In genomic region chr13:49214454-49214853, GRCm38 (mm10) we compare ENCODE assay signal across 7 mouse cellular contexts. TPM values are rescaled to one million over a fixed set of nuclear protein-coding genes. Genes with fewer than 3 reads are reported as not detected.
DNase-seq lines count a peak whose midpoint lies in the region; ATAC-seq and TF ChIP-seq lines count a peak whose summit lies in the region.

No protein-coding gene starts in this region.

- no peak for TF ChIP-seq POLR2A in lung, adult 2 months (IDR thresholded peaks at IDR 0.05; ENCODE audit: borderline replicate concordance, extremely low read depth, low read depth, low read length)

- no peak overlapping the region for H3K9ac ChIP-seq in lung, embryonic 14.5 days
- peak overlapping the region; percentile 82 for H3K9ac ChIP-seq in heart, embryonic 15.5 days
- no peak overlapping the region for H3K9ac ChIP-seq in neural tube, embryonic 13.5 days

- TF ChIP-seq CTCF in lung, embryonic 14.5 days (IDR thresholded peaks at IDR 0.05; ENCODE audit: low read depth): no peak
- no peak for TF ChIP-seq CTCF in lung, adult 2 months (IDR thresholded peaks at IDR 0.05; ENCODE audit: insufficient read depth, low read length)

- no peak overlapping the region for H3K27ac ChIP-seq in lung, embryonic 14.5 days (ENCODE audit: low read depth)
- no peak overlapping the region for H3K27ac ChIP-seq in heart, embryonic 15.5 days
- H3K27ac ChIP-seq in neural tube, embryonic 13.5 days (replicated peaks): peak overlapping the region; percentile 68; the same call in 1 of the 2 replicates

- no peak for DNase-seq in lung, embryonic 14.5 days
- no peak for DNase-seq in lung, adult 2 months
- peak; percentile 40 to 51 for DNase-seq in cerebellum, postnatal 14 days

- 71% methylated on average over 3 of the region's 3 CpGs for WGBS in lung, embryonic 14.5 days
- 67% methylated on average over 3 of the region's 3 CpGs for WGBS in lung, adult 2 months
- WGBS in heart, embryonic 15.5 days: 65% methylated on average over 3 of the region's 3 CpGs
- 64% methylated on average over 3 of the region's 3 CpGs for WGBS in neural tube, embryonic 13.5 days

- no peaks in the 10 kb centered on the region for H3K27me3 ChIP-seq in lung, embryonic 14.5 days (ENCODE audit: insufficient read depth, low read length)
- H3K27me3 ChIP-seq in heart, embryonic 15.5 days: no peaks in the 10 kb centered on the region; the same call in 1 of the 2 replicates
- H3K27me3 ChIP-seq in neural tube, embryonic 13.5 days: peaks cover 26% of the 10 kb centered on the region

- peak overlapping the region; percentile 84; the same call in 1 of the 2 replicates for H3K4me3 ChIP-seq in lung, embryonic 14.5 days (ENCODE audit: low read depth, low read length)
- H3K4me3 ChIP-seq in lung, adult 2 months (replicated peaks; ENCODE audit: extremely low read depth, low read depth, low read length): no peak overlapping the region
- peak overlapping the region; percentile 82 for H3K4me3 ChIP-seq in heart, embryonic 15.5 days
- H3K4me3 ChIP-seq in neural tube, embryonic 13.5 days: peak overlapping the region; percentile 69

- H3K36me3 ChIP-seq in lung, embryonic 14.5 days (ENCODE audit: insufficient read depth): no peaks in the 10 kb centered on the region
- no peaks in the 10 kb centered on the region for H3K36me3 ChIP-seq in heart, embryonic 15.5 days
- H3K36me3 ChIP-seq in neural tube, embryonic 13.5 days: no peaks in the 10 kb centered on the region

- H3K9me3 ChIP-seq in lung, embryonic 14.5 days (ENCODE audit: low read depth, low read length): no peaks in the 10 kb centered on the region
- H3K9me3 ChIP-seq in heart, embryonic 15.5 days (replicated peaks): no peaks in the 10 kb centered on the region
- H3K9me3 ChIP-seq in neural tube, embryonic 13.5 days: no peaks in the 10 kb centered on the region

- peak overlapping the region; percentile 84 for H3K4me2 ChIP-seq in lung, embryonic 14.5 days
- H3K4me2 ChIP-seq in heart, embryonic 15.5 days: peak overlapping the region; percentile 66
- peak overlapping the region; percentile 83 for H3K4me2 ChIP-seq in neural tube, embryonic 13.5 days

- H3K4me1 ChIP-seq in lung, embryonic 14.5 days (ENCODE audit: insufficient read depth): peaks cover 15% of the 10 kb centered on the region; the same call in 1 of the 2 replicates
- H3K4me1 ChIP-seq in lung, adult 2 months (ENCODE audit: control insufficient read depth, insufficient read depth, low read length): peaks cover 19% of the 10 kb centered on the region
- H3K4me1 ChIP-seq in heart, embryonic 15.5 days (replicated peaks): peaks cover 53% of the 10 kb centered on the region
- peaks cover 48% of the 10 kb centered on the region for H3K4me1 ChIP-seq in neural tube, embryonic 13.5 days (replicated peaks)

- no peak for ATAC-seq in lung, embryonic 14.5 days (ENCODE audit: insufficient read depth)
- ATAC-seq in heart, embryonic 15.5 days (replicated peaks; ENCODE audit: insufficient number of reproducible peaks, insufficient read depth, low FRiP score, low read depth): no peak
- no peak for ATAC-seq in neural tube, embryonic 13.5 days (ENCODE audit: low read depth)
- ATAC-seq in megakaryocyte progenitor cell, adult 5-6 weeks (replicated peaks; ENCODE audit: poor library complexity): no peak
- no peak for ATAC-seq in inflammation-experienced regulatory T-cells, adult 6 months

RNA-seq across cellular contexts. Expression of gene Card19, which starts 1.4 kb away (rescaled TPM):
- 46.8 and 47.9 TPM in 2 replicates for polyA plus RNA-seq in lung, embryonic 14.5 days (2014; fragmentation: Nextera tagmentation; extraction: Ambion mirVana)
- polyA plus RNA-seq in lung, adult 2 months (2012; rRNA removed): 142 and 178 TPM in 2 replicates
- polyA plus RNA-seq in heart, embryonic 15.5 days (2015; fragmentation: Nextera tagmentation; extraction: Ambion mirVana): 121 and 126 TPM in 2 replicates
- 35.3 and 47.8 TPM in 2 replicates for polyA plus RNA-seq in neural tube, embryonic 13.5 days (2015; fragmentation: Nextera tagmentation; extraction: Ambion mirVana)
- total RNA-seq in megakaryocyte progenitor cell, adult 5-6 weeks (2015): 20.1 and 27.1 TPM in 2 replicates
- total RNA-seq in megakaryocyte progenitor cell, adult 5-6 weeks (2017): 22.1 and 30.2 TPM in 2 replicates
- polyA plus RNA-seq in inflammation-experienced regulatory T-cells, adult 6 months (2017; shearing (Covaris generic)): 10 to 100 TPM; 58.3 to 83.2 (median 61.4) TPM

RNA-seq across cellular contexts. Expression of gene Ninj1, which starts 27.2 kb away (rescaled TPM):
- polyA plus RNA-seq in lung, embryonic 14.5 days (2014; fragmentation: Nextera tagmentation; extraction: Ambion mirVana): 39.4 and 44.2 TPM in 2 replicates
- polyA plus RNA-seq in lung, adult 2 months (2012; rRNA removed): 161 and 222 TPM in 2 replicates
- 70.2 and 75.7 TPM in 2 replicates for polyA plus RNA-seq in heart, embryonic 15.5 days (2015; fragmentation: Nextera tagmentation; extraction: Ambion mirVana)
- 21.8 and 24.6 TPM in 2 replicates for polyA plus RNA-seq in neural tube, embryonic 13.5 days (2015; fragmentation: Nextera tagmentation; extraction: Ambion mirVana)
- total RNA-seq in megakaryocyte progenitor cell, adult 5-6 weeks (2015): 68.2 and 69.6 TPM in 2 replicates
- total RNA-seq in megakaryocyte progenitor cell, adult 5-6 weeks (2017): 38.4 and 38.8 TPM in 2 replicates
- 10 to 100 TPM; 19.6 to 30.9 (median 29.4) TPM for polyA plus RNA-seq in inflammation-experienced regulatory T-cells, adult 6 months (2017; shearing (Covaris generic))

RNA-seq across cellular contexts. Expression of gene Susd3, which starts 34.1 kb away (rescaled TPM):
- polyA plus RNA-seq in lung, embryonic 14.5 days (2014; fragmentation: Nextera tagmentation; extraction: Ambion mirVana): 1.7 and 3.3 TPM in 2 replicates
- 7.1 and 7.9 TPM in 2 replicates for polyA plus RNA-seq in lung, adult 2 months (2012; rRNA removed)
- polyA plus RNA-seq in heart, embryonic 15.5 days (2015; fragmentation: Nextera tagmentation; extraction: Ambion mirVana): 1.6 and 2.5 TPM in 2 replicates
- polyA plus RNA-seq in neural tube, embryonic 13.5 days (2015; fragmentation: Nextera tagmentation; extraction: Ambion mirVana): 0.55 and 1.1 TPM in 2 replicates
- 3.8 and 5.7 TPM in 2 replicates for total RNA-seq in megakaryocyte progenitor cell, adult 5-6 weeks (2015)
- 1.7 and 4.0 TPM in 2 replicates for total RNA-seq in megakaryocyte progenitor cell, adult 5-6 weeks (2017)
- 10 to 100 TPM; 62.0 to 95.1 (median 90.5) TPM for polyA plus RNA-seq in inflammation-experienced regulatory T-cells, adult 6 months (2017; shearing (Covaris generic))

Comparison
In these comparisons a context has a peak if more than half of its experiments do, and no peak if none do; other contexts are left out.
1. DNase-seq: peak in cerebellum, postnatal 14 days (2 of 2); none in lung, embryonic 14.5 days (single experiment) and lung, adult 2 months (single experiment).
2. Peak in every context shown above with its lines, with median percentiles within 50 percentile points of each other: H3K4me2 ChIP-seq.